Mouse (Mus musculus): ENCODE measurements around the gene Dcst2.

DNA sequence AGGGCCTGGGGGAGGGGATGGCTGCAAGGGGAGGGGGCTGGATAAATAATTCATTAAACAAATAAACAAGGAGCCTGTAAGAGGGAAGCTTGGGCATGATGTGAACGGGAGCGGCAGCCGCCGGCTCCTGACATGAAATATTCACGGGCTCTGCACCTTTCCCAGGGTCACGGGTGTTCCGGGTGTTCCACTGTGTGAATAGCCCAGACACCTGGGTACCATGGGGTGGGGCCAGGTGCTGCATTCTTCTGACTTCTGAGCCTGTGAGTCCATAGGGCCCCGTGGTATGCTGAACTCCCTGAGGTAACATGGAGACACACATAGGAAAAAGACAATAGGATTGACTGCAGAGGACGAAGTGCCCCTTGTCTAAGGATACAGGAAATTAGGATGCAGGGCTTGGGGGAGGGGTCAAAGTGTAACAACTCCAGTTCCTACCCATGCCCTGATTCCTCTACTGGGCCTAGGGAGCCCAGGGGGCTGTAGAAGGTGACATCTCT, 34.4 kb upstream of the Dcst2 start:
- TF ChIP-seq POLR2A (IDR thresholded peaks at IDR 0.05; ENCODE audit: low read depth, low read length) (no peak), CTCF (IDR thresholded peaks at IDR 0.05; ENCODE audit: borderline replicate concordance, insufficient read depth, low read length) (no peak)
